Mouse (Mus musculus) stomach, postnatal 0 days (tissue): ENCODE results near the gene Acot4.

ENCODE experiments used
- CTCF ChIP-seq: IDR thresholded peaks from 2 replicates; pipeline ENCODE4 v1.5.1; 2016; ENCODE audit warnings: antibody characterized with exemption, low read depth, mild to moderate bottlenecking, moderate library complexity
- EP300 ChIP-seq: optimal IDR thresholded peaks from 2 replicates; pipeline ENCODE3; 2016; ENCODE audit warnings: antibody characterized with exemption

- TF ChIP-seq EP300 (no peak), CTCF (no peak)
Observed at GRCm38 (mm10) chr12:84008251-84008650, 29.9 kb upstream of the Acot4 start.
